Mouse (Mus musculus) liver, embryonic 11.5 days (tissue): ENCODE data around the gene Fosl1. TPM values are rescaled to one million over a fixed set of nuclear protein-coding genes. Genes with fewer than 3 reads are reported as not detected.

Experiments used
- ATAC-seq: fragments of 200-750 bp; cut with Nextera tagmentation; replicated peaks from 2 replicates; pipeline ENCODE4 v1.8.0; 2017; ENCODE audit warnings: moderate number of reproducible peaks, mild to moderate bottlenecking, moderate TSS enrichment, moderate library complexity; ENCODE audit not compliant: low FRiP score
- DNase-seq: peaks from one replicate; pipeline ENCODE4 v3.0.0-alpha.2; 2017; ENCODE audit warnings: low spot score
- H3K27ac ChIP-seq: fragments of 300-500 bp; sonication (generic); 2 replicates; pipeline ENCODE4 v1.5.1; 2014; ENCODE audit warnings: mild to moderate bottlenecking, low read depth, low read length, control low read depth
- H3K27me3 ChIP-seq: fragments of 300-500 bp; sonication (generic); replicated peaks from 2 replicates; pipeline ENCODE4 v1.6.1; 2014; ENCODE audit warnings: low read length, mixed read lengths; ENCODE audit not compliant: control insufficient read depth, insufficient read depth
- H3K36me3 ChIP-seq: fragments of 300-500 bp; sonication (generic); 2 replicates; pipeline ENCODE4 v1.6.1; 2014; ENCODE audit warnings: mild to moderate bottlenecking, low read length, moderate library complexity, mixed read lengths; ENCODE audit not compliant: control insufficient read depth, insufficient read depth
- H3K4me1 ChIP-seq: fragments of 300-500 bp; sonication (generic); replicated peaks from 2 replicates; pipeline ENCODE4 v1.6.1; 2014; ENCODE audit warnings: low read length, mixed read lengths; ENCODE audit not compliant: control insufficient read depth, insufficient read depth
- H3K4me2 ChIP-seq: fragments of 300-500 bp; sonication (generic); 2 replicates; pipeline ENCODE4 v1.6.1; 2014; ENCODE audit warnings: mild to moderate bottlenecking, control low read depth, moderate library complexity
- H3K4me3 ChIP-seq: fragments of 300-500 bp; sonication (generic); 2 replicates; pipeline ENCODE4 v1.5.1; 2014; ENCODE audit warnings: low read depth, low read length, control low read depth
- H3K9ac ChIP-seq: fragments of 300-500 bp; sonication (generic); 2 replicates; pipeline ENCODE4 v1.6.1; 2014; ENCODE audit warnings: low read depth, low read length, control low read depth
- H3K9me3 ChIP-seq: fragments of 300-500 bp; sonication (generic); 2 replicates; pipeline ENCODE4 v1.6.1; 2016; ENCODE audit warnings: low read length, inconsistent platforms, mixed read lengths; ENCODE audit not compliant: control insufficient read depth
- WGBS: fragments of 180-500 bp; shearing (Covaris S2); extraction: QIAGEN DNeasy Blood & Tissue Kit; methylation state at CpG from one replicate; pipeline ENCODE4 v1.1.7; 2014; 5-methylcytosine and 5-hydroxymethylcytosine counted together
- polyA plus RNA-seq: library from polyadenylated mRNA; unstranded; fragments of >200 nt; fragmentation: Nextera tagmentation; extraction: Ambion mirVana; gene quantifications from 2 replicates; pipeline ENCODE4 v1.2.1, GENCODE M21; 2014

Gene Fosl1
- polyA plus RNA-seq, 1 experiment from 2014 or later, result 0.59 TPM

DNA sequence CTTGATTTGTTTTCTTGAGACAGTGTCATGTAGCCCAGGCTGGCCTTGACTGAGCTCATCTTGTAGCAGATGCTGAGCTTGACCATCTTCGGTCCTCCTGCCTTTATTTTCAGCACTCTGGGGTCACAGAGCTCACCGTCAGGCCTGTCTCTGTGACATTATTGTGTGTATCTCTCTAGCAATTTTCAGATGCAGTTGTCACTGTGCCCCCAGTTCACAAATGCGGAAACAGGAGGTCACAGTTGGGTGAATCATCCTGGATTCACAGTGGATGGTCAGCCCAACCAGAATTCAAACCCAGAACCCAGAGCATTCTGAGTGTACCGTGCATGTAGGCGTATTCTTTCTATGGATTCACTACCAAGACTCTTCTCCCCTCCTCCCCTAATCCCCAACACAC lies 1.6 kb upstream of the Fosl1 start:
- no peak overlapping the region for H3K9ac ChIP-seq
- 85% methylated on average over 5 of the region's 5 CpGs for WGBS
- H3K27me3 ChIP-seq, result peaks cover 33% of the 10 kb centered on the region
- no peak overlapping the region for H3K4me3 ChIP-seq
- H3K27ac ChIP-seq, result no peak overlapping the region
- H3K9me3 ChIP-seq, result no peaks in the 10 kb centered on the region
- peaks cover 15% of the 10 kb centered on the region for H3K4me1 ChIP-seq
- H3K36me3 ChIP-seq, result no peaks in the 10 kb centered on the region
- DNase-seq, result no peak
- no peak overlapping the region for H3K4me2 ChIP-seq
- ATAC-seq, result no peak

DNA sequence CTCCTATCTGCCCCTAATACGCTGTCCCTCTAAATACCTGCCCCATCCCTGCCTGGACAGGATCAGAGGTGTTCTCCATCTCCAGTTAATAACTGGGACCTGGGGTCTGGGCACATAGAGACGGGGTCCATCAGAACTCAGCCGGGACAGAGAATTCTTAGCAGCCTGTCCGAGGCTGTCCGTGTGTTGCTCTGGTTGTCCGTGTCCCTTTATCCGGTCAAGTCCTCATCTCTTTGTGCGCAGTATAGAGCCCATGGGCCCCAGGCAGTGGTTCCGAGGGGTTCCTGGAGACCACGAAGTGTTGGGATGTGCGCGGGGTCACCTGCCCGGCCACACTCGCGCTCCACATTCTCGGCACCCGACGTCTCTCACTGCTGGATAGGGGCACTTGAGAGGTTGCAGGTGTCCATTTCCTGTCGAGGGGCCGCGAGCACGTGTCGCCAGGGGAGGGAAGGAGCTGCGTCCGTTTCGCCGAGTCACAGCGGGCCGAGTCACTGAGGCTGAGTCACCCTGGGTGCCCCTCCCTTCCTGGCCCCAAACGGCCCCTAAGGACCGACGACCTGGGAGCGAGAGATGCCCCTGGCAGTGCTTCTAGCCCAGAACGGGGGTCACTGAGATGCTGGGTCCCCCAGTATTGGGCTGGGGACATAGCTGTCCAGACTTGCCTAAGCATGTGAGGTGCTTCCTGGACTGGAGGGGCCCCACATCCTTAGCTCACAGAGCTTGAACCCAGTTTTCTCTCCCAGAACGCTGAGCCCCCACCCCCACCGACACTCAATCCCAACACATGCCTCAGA lies 1.2 kb downstream of the Fosl1 start:
- Histone ChIP-seq H3K36me3 (no peaks in the 10 kb centered on the region), H3K4me2 (peak overlapping the region; percentile 99), H3K27me3 (peaks cover 33% of the 10 kb centered on the region), H3K9me3 (no peaks in the 10 kb centered on the region), H3K27ac (no peak overlapping the region), H3K9ac (peak overlapping the region; percentile 46; the same call in 1 of the 2 replicates), H3K4me1 (peaks cover 15% of the 10 kb centered on the region), H3K4me3 (peak overlapping the region; percentile 64)
- ATAC-seq (peak; percentile 60), DNase-seq (peak; percentile 64)
- WGBS, result 6% methylated on average over 36 of the region's 36 CpGs

DNA sequence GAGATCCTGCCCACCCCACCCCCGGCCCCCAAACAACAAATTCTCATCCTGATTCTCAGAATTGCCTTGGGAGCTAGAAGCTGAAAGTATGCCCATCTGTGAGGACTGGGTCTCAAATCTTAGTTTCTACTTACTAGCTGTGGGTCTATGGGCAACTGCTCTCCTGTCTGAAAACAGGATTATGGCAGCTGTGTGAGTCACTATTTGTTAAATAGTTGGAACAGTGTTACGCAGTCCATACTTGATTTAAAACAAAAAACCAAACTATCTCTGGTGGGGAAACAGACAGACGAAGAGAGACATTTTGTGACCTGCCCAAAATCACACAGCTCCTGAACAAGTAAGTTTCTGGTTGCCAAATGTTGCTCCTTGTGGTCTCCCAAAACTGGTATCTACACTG lies 2.3 kb downstream of the Fosl1 start:
- DNase-seq (no peak), ATAC-seq (no peak)
- peaks cover 30% of the 10 kb centered on the region for H3K27me3 ChIP-seq
- WGBS, result 78% methylated on average over 3 of the region's 3 CpGs
- H3K9me3 ChIP-seq, result no peaks in the 10 kb centered on the region
- H3K36me3 ChIP-seq, result 0 out of 2 replicates have a peak, but pooled peaks cover 2% of the 10 kb centered on the region
- H3K4me3 ChIP-seq, result no peak overlapping the region
- H3K9ac ChIP-seq, result no peak overlapping the region
- H3K4me2 ChIP-seq, result no peak overlapping the region
- H3K4me1 ChIP-seq, result peaks cover 15% of the 10 kb centered on the region
- no peak overlapping the region for H3K27ac ChIP-seq

DNA sequence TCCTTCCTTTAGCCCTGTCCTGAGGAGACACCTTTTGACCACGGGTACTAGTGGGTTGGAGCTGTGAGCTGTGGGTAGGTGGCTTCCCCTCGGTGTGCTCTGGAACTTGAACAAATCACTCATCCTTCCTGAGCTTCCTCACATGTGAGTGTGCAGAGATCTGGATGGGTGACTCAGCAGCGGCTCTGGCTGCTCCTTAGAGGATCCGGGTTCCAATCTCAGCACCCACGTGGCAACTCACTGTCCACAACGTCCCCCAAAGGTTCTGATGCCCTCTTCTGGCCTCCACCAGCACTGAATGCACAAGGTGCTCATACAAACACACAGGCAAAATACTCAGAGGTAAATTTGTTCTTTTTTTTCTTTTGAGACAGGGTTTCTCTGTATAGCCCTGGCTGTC lies 4.4 kb downstream of the Fosl1 start:
- 0 out of 2 replicates have a peak, but pooled peaks cover 2% of the 10 kb centered on the region for H3K36me3 ChIP-seq

DNA sequence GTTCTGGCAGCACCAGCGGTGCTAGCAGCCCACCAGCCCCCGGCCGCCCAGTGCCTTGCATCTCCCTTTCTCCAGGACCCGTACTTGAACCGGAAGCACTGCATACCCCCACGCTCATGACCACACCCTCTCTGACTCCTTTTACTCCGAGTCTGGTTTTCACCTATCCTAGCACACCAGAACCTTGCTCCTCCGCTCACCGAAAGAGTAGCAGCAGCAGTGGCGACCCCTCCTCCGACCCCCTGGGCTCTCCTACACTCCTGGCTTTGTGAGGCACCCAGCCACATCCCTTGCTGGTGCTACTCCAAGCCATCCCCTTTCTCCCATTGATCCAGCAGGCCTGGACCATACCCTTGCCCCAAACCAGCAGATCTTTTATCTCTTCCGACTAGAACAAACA lies 7.7 kb downstream of the Fosl1 start:
- Histone ChIP-seq H3K4me3 (peak overlapping the region; percentile 87; the same call in 1 of the 2 replicates), H3K9me3 (no peaks in the 10 kb centered on the region), H3K27ac (no peak overlapping the region), H3K4me2 (peak overlapping the region; percentile 90), H3K4me1 (peaks cover 25% of the 10 kb centered on the region), H3K27me3 (no peaks in the 10 kb centered on the region), H3K9ac (no peak overlapping the region), H3K36me3 (0 out of 2 replicates have a peak, but pooled peaks cover 2% of the 10 kb centered on the region)
- ATAC-seq (no peak), DNase-seq (no peak)
- 78% methylated on average over 12 of the region's 12 CpGs for WGBS

More for the DNA sequence above, 4.4 kb downstream of the Fosl1 start:
- no peak for DNase-seq
- no peak overlapping the region for H3K4me2 ChIP-seq
- ATAC-seq, result no peak
- no peak overlapping the region for H3K9ac ChIP-seq
- 68% methylated on average over 6 of the region's 6 CpGs for WGBS
- H3K27me3 ChIP-seq, result peaks cover 25% of the 10 kb centered on the region
- H3K4me1 ChIP-seq, result peaks cover 33% of the 10 kb centered on the region
- H3K4me3 ChIP-seq, result no peak overlapping the region
- no peaks in the 10 kb centered on the region for H3K9me3 ChIP-seq
- no peak overlapping the region for H3K27ac ChIP-seq

DNA sequence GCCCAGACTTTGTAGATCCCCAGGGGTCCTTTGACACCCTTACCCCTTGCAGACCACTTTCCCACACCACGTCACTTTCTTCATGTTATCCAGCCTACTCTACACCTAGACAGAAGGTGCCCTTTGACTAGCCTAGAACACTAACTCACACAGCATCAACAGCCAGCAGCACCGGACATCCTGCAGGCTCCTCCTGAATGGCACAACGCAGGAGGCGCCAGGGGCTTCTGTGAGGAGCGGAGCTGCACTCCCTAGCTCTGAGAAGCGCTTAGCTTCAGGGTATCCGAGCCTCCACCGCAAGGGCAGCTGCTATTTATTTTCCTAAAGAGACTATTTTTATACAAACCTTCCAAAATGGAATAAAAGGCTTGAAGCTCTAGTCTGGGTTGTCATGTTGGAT lies 8.2 kb downstream of the Fosl1 start:
- DNase-seq (no peak), ATAC-seq (no peak)
- Histone ChIP-seq H3K9me3 (no peaks in the 10 kb centered on the region), H3K4me1 (peaks cover 25% of the 10 kb centered on the region), H3K4me3 (peak overlapping the region; percentile 87), H3K36me3 (0 out of 2 replicates have a peak, but pooled peaks cover 2% of the 10 kb centered on the region), H3K9ac (peak overlapping the region; percentile 23; the same call in 1 of the 2 replicates), H3K27ac (no peak overlapping the region), H3K4me2 (peak overlapping the region; percentile 90), H3K27me3 (no peaks in the 10 kb centered on the region)
- WGBS, result 71% methylated on average over 8 of the region's 8 CpGs

DNA sequence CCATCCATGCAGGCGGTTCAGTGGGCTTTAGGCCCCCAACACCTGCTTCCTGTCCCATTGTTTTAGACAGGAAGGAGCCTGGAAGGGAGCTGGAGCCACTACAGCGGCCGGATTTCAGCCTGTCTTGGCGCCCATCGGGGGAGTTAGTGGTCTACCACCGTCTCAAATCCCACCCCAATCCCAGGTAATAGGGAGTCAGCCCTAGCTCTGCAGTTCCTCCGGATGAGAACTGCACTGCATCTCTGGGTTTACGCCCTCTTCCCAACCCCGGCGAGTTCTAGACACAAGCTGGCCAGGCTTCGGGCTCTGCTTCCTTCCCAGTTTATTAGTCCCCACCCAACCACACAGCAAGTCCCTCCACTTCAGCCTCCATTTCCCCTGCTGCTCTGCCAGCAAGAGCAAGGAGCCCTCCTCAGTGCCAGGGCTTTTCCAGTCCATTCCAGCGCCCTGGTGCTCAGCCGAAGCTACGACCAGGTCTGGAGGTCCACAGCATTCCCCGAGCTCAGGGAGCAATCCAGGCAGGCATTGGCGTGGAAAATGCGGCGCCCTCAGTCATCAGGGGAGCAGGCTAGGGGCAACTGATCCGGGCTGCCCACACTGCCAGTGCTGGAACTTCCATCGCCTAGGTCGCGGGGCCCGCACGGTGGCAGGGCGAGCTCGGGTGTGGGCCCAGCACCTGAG lies 9.0 kb downstream of the Fosl1 start:
- H3K4me2 ChIP-seq, result peak overlapping the region; percentile 90
- H3K4me1 ChIP-seq, result peaks cover 31% of the 10 kb centered on the region
- peak overlapping the region; percentile 86 for H3K9ac ChIP-seq
- ATAC-seq (no peak), DNase-seq (no peak)
- peak overlapping the region; percentile 87 for H3K4me3 ChIP-seq
- H3K27me3 ChIP-seq, result no peaks in the 10 kb centered on the region
- H3K36me3 ChIP-seq, result 0 out of 2 replicates have a peak, but pooled peaks cover 2% of the 10 kb centered on the region
- WGBS, result 4% methylated on average over 26 of the region's 26 CpGs
- no peaks in the 10 kb centered on the region for H3K9me3 ChIP-seq
- peak overlapping the region; percentile 78 for H3K27ac ChIP-seq

DNA sequence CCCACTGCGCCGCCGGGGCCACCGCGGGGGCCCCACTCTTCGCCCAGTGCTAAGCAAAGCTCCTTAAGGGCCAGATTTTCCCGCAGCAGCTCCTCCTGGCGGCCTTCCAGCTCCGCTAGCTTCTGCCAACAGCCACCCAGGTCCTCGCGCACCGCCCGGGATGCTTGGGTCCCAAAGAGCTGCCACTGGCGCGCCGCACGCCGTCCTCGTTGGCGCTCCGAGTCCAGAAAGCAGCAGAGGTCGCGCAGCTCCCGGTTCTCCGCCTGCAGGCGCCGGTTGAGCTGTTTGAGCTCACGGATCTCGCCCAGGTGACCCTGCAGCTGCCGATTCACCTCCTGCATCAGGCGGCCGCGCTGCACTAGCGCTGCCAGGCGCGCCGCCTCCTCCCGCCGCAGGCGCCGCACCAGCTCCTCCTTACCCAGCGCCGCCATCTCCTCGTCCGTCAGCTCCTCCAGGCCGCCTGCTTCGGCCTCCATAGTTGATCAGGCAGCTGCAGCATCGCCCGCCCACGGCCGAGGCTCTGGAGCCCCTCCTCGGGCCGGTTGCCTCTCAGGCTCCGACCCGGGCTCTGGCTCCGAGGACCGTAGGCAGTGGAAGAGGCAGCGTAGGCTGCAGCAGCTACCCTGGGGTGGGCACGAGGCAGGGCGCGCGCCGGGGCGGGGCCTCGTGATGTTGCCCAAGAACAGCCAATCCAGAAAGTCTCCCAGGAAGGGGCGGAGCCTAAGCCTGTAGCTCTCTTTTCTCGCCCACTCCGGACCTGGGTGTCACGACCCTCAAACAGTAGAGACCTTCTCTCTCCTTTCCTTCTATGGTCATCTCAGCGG lies 9.8 kb downstream of the Fosl1 start:
- DNase-seq, result peak; percentile 96
- peak overlapping the region; percentile 78 for H3K27ac ChIP-seq
- H3K4me2 ChIP-seq, result peak overlapping the region; percentile 90
- H3K36me3 ChIP-seq, result 0 out of 2 replicates have a peak, but pooled peaks cover 2% of the 10 kb centered on the region
- under 1% methylated on average over 70 of the region's 70 CpGs for WGBS
- H3K9me3 ChIP-seq, result no peaks in the 10 kb centered on the region
- peak overlapping the region; percentile 86 for H3K9ac ChIP-seq
- no peaks in the 10 kb centered on the region for H3K27me3 ChIP-seq
- ATAC-seq, result peak; percentile 88
- H3K4me1 ChIP-seq, result peaks cover 33% of the 10 kb centered on the region
- H3K4me3 ChIP-seq, result peak overlapping the region; percentile 87
